Mouse (Mus musculus): ENCODE results near the gene Celf3. TPM values are rescaled to one million over a fixed set of nuclear protein-coding genes. Genes with fewer than 3 reads are reported as not detected.

Celf3 gene
- polyA plus RNA-seq (2015; fragmentation: Nextera tagmentation; extraction: Ambion mirVana), result 320 and 350 TPM in 2 replicates

DNA sequence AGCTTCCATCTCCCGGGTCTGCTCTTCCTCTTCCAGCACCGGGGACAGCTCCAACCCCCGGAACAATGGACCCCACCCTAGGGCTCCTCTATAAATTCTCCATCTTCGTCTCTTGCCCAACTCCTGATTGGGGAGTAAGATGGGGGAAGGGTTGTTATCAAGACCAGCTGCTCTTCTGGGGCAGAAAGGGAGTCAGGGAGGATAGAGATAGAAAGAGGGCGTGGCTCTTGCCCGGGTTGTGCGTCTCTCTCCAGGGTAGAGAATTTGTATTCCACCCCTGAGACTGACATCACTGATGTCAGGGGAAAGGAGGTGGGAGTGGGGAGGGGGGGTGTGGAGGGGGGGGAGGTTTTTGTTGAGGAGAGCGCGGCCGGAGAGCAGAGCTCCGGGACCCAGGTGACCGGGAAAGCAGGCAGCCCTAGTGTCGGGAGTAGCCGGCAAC lies at the start of gene Celf3:
Celf3 (plus strand) TSS at position 315 of the 442 bp plus-strand sequence.
- Histone ChIP-seq H3K36me3 (replicated peaks) (no peaks in the 10 kb centered on the region; the same call in 1 of the 2 replicates), H3K9ac (peak within 1 kb of the TSS; percentile 85), H3K4me2 (peak within 1 kb of the TSS; percentile 83), H3K9me3 (no peaks in the 10 kb centered on the region), H3K4me1 (peaks cover 54% of the 10 kb centered on the region), H3K27ac (peak within 1 kb of the TSS; percentile 91), H3K27me3 (replicated peaks) (no peaks in the 10 kb centered on the region), H3K4me3 (peak within 1 kb of the TSS; percentile 69)
- 0% methylated on average over 14 of the region's 14 CpGs for WGBS
- ATAC-seq (replicated peaks), result peak; percentile 93

DNA sequence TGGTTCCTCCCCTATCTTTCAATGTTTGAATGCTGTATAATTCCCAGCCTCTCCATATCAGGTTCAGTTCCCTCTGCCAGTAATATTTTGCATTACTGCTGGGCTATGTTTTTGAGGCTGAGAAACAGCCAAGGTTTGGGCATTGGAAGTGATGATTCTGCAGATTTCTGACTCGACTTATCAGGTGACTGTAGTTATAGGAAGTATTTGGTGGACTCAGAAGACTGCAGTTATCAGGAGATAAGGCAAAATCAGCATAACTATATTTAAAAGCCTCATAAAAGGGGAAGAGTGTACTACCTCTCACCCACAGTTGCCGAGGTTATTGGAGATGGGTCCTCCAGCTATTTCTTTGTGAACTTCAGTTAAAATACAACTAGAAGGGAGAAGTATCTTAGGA lies 47.1 kb upstream of the Celf3 start:
- H3K9me3 ChIP-seq, result no peaks in the 10 kb centered on the region
- no peak overlapping the region for H3K9ac ChIP-seq
- no peak for ATAC-seq (replicated peaks)
- no peaks in the 10 kb centered on the region for H3K27me3 ChIP-seq (replicated peaks)
- H3K4me2 ChIP-seq, result no peak overlapping the region
- H3K36me3 ChIP-seq (replicated peaks), result peaks cover 17% of the 10 kb centered on the region; the same call in 1 of the 2 replicates
- no peak overlapping the region for H3K27ac ChIP-seq
- no peak overlapping the region for H3K4me3 ChIP-seq
- 83% methylated on average over 2 of the region's 2 CpGs for WGBS
- H3K4me1 ChIP-seq, result no peaks in the 10 kb centered on the region

DNA sequence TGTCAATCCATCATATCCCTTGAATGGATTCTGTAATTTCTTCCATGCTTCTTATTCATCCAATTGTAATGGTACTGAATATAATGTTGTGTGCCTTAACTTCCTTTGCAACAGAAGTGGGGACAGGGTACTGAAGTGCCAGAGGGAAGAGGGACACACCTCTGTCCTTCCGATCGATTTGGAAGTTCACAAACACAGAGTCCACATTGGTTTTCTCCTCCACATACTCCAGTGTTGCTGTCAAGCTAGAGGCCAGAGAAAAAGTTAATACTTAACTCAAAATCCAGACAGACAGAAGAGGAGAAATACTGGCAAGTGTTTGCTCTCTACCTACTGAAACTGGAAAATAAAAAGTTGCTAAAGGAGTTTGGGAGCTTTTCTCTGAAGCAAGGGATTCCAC lies 43.8 kb upstream of the Celf3 start:
- WGBS, result 95% methylated on average over 2 of the region's 2 CpGs
- ATAC-seq (replicated peaks), result no peak
- Histone ChIP-seq H3K9ac (no peak overlapping the region), H3K4me1 (no peaks in the 10 kb centered on the region), H3K9me3 (no peaks in the 10 kb centered on the region), H3K4me2 (no peak overlapping the region), H3K27me3 (replicated peaks) (no peaks in the 10 kb centered on the region), H3K4me3 (no peak overlapping the region), H3K27ac (no peak overlapping the region), H3K36me3 (replicated peaks) (peaks cover 4% of the 10 kb centered on the region; the same call in 1 of the 2 replicates)

- 84% methylated on average over 9 of the region's 9 CpGs for WGBS
- no peak overlapping the region for H3K4me2 ChIP-seq
- H3K4me1 ChIP-seq, result no peaks in the 10 kb centered on the region
- no peak overlapping the region for H3K4me3 ChIP-seq
- no peaks in the 10 kb centered on the region for H3K9me3 ChIP-seq
- no peak for ATAC-seq (replicated peaks)
- H3K36me3 ChIP-seq (replicated peaks), result no peaks in the 10 kb centered on the region
- H3K9ac ChIP-seq, result no peak overlapping the region
- H3K27ac ChIP-seq, result no peak overlapping the region
- no peaks in the 10 kb centered on the region for H3K27me3 ChIP-seq (replicated peaks)
Measured at GRCm38 (mm10) chr3:94436420-94436819, 41.7 kb upstream of the Celf3 start.

- no peak overlapping the region for H3K9ac ChIP-seq
- H3K9me3 ChIP-seq, result no peaks in the 10 kb centered on the region
- H3K27me3 ChIP-seq (replicated peaks), result no peaks in the 10 kb centered on the region
- H3K27ac ChIP-seq, result no peak overlapping the region
- ATAC-seq (replicated peaks), result no peak
- no peak overlapping the region for H3K4me2 ChIP-seq
- peaks cover 18% of the 10 kb centered on the region for H3K4me1 ChIP-seq
- no peak overlapping the region for H3K4me3 ChIP-seq
- peaks cover 4% of the 10 kb centered on the region; the same call in 1 of the 2 replicates for H3K36me3 ChIP-seq (replicated peaks)
- WGBS, result 42% methylated on average over 3 of the region's 3 CpGs
Measured at GRCm38 (mm10) chr3:94441182-94441581, 36.9 kb upstream of the Celf3 start.

- Histone ChIP-seq H3K4me1 (peaks cover 18% of the 10 kb centered on the region), H3K9ac (peak within 1 kb of the TSS; percentile 92)
Measured at GRCm38 (mm10) chr3:94442951-94443596, 35.0 kb upstream of the Celf3 start, which contains the start of gene Mrpl9. TSS of gene Mrpl9 (plus strand) at chr3:94443318.

DNA sequence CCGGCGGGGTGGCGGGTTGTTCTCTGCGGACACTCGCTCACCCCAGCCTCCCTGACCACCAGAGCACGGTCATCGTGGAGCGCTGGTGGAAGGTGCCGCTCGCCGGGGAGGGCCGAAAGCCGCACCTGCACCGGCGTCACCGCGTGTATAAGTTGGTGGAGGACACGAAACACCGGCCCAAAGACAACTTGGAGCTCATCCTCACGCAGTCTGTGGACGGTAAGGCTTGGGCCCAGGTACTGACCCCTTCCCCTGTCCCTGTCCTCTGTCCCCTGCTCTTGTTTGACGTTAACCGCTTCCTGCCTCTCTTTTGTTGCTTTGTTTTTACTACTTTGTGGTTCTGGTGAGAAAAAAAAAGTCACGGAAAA lies 34.5 kb upstream of the Celf3 start, which contains the start of gene Oaz3:
Oaz3 (minus strand) TSS at position 319 of the 368 bp plus-strand sequence.
- H3K9ac ChIP-seq, result peak within 1 kb of the TSS; percentile 92
- H3K27me3 ChIP-seq (replicated peaks), result no peaks in the 10 kb centered on the region
- 0% methylated on average over 24 of the region's 24 CpGs for WGBS
- H3K4me3 ChIP-seq, result peak within 1 kb of the TSS; percentile 87
- H3K27ac ChIP-seq, result peak within 1 kb of the TSS; percentile 84
- peaks cover 26% of the 10 kb centered on the region for H3K36me3 ChIP-seq (replicated peaks)
- H3K4me1 ChIP-seq, result peaks cover 18% of the 10 kb centered on the region
- H3K9me3 ChIP-seq, result no peaks in the 10 kb centered on the region
- ATAC-seq (replicated peaks), result peak; percentile 70
- H3K4me2 ChIP-seq, result peak within 1 kb of the TSS; percentile 85

More at GRCm38 (mm10) chr3:94442951-94443596, 35.0 kb upstream of the Celf3 start, which contains the start of gene Mrpl9:
- peak within 1 kb of the TSS; percentile 84 for H3K27ac ChIP-seq
- H3K27me3 ChIP-seq (replicated peaks), result no peaks in the 10 kb centered on the region
- H3K4me2 ChIP-seq, result peak within 1 kb of the TSS; percentile 85
- H3K36me3 ChIP-seq (replicated peaks), result peaks cover 22% of the 10 kb centered on the region
- ATAC-seq (replicated peaks), result peak; percentile 98
- H3K9me3 ChIP-seq, result no peaks in the 10 kb centered on the region
- WGBS, result under 1% methylated on average over 39 of the region's 39 CpGs
- H3K4me3 ChIP-seq, result peak within 1 kb of the TSS; percentile 87

GRCm38 (mm10) chr3:94449377-94449776 lies 28.7 kb upstream of the Celf3 start:
- 94% methylated on average over 2 of the region's 2 CpGs for WGBS
- H3K4me3 ChIP-seq, result no peak overlapping the region
- no peaks in the 10 kb centered on the region for H3K27me3 ChIP-seq (replicated peaks)
- H3K9me3 ChIP-seq, result no peaks in the 10 kb centered on the region
- peaks cover 28% of the 10 kb centered on the region for H3K36me3 ChIP-seq (replicated peaks)
- no peak for ATAC-seq (replicated peaks)
- H3K27ac ChIP-seq, result no peak overlapping the region
- H3K9ac ChIP-seq, result no peak overlapping the region
- H3K4me1 ChIP-seq, result peaks cover 6% of the 10 kb centered on the region
- H3K4me2 ChIP-seq, result no peak overlapping the region

GRCm38 (mm10) chr3:94456529-94457000 lies 21.5 kb upstream of the Celf3 start:
- no peaks in the 10 kb centered on the region for H3K9me3 ChIP-seq
- H3K27me3 ChIP-seq (replicated peaks), result no peaks in the 10 kb centered on the region
- under 1% methylated on average over 12 of the region's 12 CpGs for WGBS
- ATAC-seq (replicated peaks), result peak; percentile 93
- H3K4me2 ChIP-seq, result peak overlapping the region; percentile 43
- no peaks in the 10 kb centered on the region for H3K36me3 ChIP-seq (replicated peaks)
- H3K27ac ChIP-seq, result peak overlapping the region; percentile 60
- peaks cover 5% of the 10 kb centered on the region; the same call in 1 of the 2 replicates for H3K4me1 ChIP-seq
- peak overlapping the region; percentile 29; the same call in 1 of the 2 replicates for H3K9ac ChIP-seq
- H3K4me3 ChIP-seq, result peak overlapping the region; percentile 41

GRCm38 (mm10) chr3:94457055-94457454 lies 21.0 kb upstream of the Celf3 start:
- Histone ChIP-seq H3K4me3 (no peak overlapping the region), H3K9ac (no peak overlapping the region; the same call in 1 of the 2 replicates), H3K36me3 (replicated peaks) (no peaks in the 10 kb centered on the region), H3K4me2 (peak overlapping the region; percentile 43), H3K4me1 (peaks cover 5% of the 10 kb centered on the region; the same call in 1 of the 2 replicates), H3K9me3 (no peaks in the 10 kb centered on the region), H3K27ac (peak overlapping the region; percentile 60), H3K27me3 (replicated peaks) (no peaks in the 10 kb centered on the region)
- whole genome bisulfite sequencing, result 72% methylated on average over 3 of the region's 3 CpGs
- ATAC-seq (replicated peaks), result peak; percentile 53; the same call in 1 of the 2 replicates

DNA sequence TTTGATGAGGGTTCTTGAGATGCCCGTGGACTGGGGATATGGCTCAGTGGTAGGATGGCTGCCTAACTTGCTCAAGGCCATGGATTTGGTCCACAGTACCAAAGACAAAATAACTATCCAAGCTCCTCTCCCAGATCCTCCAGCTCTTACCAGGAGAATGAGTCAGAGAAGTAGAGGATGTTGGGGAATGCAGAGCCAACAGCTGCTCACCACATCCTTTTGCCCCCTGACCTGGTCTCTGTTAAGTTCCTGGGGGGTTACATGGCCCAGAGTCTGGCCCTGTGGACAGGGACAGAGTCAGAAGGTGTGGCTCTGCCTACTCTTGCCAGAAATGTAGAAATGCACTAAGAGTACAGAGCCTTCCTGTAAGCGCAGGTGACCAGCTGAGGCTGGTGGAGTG lies 18.3 kb upstream of the Celf3 start:
- Histone ChIP-seq H3K9me3 (no peaks in the 10 kb centered on the region), H3K4me2 (no peak overlapping the region)
- 94% methylated on average over 2 of the region's 2 CpGs for WGBS

DNA sequence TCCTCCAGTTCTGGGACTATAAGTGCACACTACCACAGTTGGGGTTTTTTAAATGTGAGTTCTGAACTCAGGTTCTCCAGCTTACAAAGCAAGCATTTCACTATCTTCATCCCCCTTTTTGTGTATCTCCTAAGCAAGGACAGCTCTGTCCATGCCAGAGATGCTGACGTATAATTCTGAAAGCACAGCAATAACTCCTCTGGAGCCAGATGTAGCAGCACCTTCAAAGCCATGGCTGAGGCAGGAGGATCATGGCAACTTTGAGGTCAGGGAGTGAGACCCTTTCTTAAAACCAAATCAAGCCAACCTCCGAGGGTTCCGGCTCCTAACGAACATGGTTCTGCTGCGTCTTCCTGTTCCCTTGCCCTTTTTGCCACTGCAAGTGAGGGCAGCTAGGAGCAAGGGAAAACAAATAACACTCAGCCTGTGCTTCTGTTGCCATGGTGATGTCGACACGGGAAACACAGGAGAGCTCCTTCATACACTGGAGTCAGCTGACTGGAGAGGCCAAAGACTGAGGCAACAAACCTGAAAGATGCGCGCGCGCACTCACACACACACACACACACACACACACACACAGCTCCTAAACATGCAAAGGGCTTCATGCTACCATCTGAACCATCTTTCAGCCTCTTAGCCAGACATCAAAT lies 14.0 kb upstream of the Celf3 start:
- Histone ChIP-seq H3K4me1 (peaks cover 29% of the 10 kb centered on the region), H3K4me3 (no peak overlapping the region), H3K27ac (peak overlapping the region; percentile 87), H3K36me3 (replicated peaks) (no peaks in the 10 kb centered on the region), H3K4me2 (no peak overlapping the region), H3K9ac (no peak overlapping the region), H3K9me3 (no peaks in the 10 kb centered on the region), H3K27me3 (replicated peaks) (no peaks in the 10 kb centered on the region)
- ATAC-seq (replicated peaks), result peak; percentile 88
- 25% methylated on average over 11 of the region's 11 CpGs for WGBS

More for the DNA sequence above, 18.3 kb upstream of the Celf3 start:
- Histone ChIP-seq H3K4me3 (no peak overlapping the region), H3K27ac (no peak overlapping the region), H3K27me3 (replicated peaks) (no peaks in the 10 kb centered on the region), H3K36me3 (replicated peaks) (no peaks in the 10 kb centered on the region), H3K4me1 (peaks cover 20% of the 10 kb centered on the region), H3K9ac (no peak overlapping the region)
- ATAC-seq (replicated peaks), result no peak
